Mouse (Mus musculus): ENCODE measurements at regions not wholly inside any gene's neighbourhood (a gene's known extent, or its start where the extent isn't known, plus 50 kb on each side); places are given as distances from the start of the nearest gene placed in this dataset.

- Histone ChIP-seq H3K27ac (ENCODE audit: insufficient read depth, low read depth) (peak overlapping the region; percentile 25; the same call in 1 of the 2 replicates), H3K27me3 (replicated peaks) (no peaks in the 10 kb centered on the region)
- dilution Hi-C loops (cut with MboI; ENCODE audit: extremely low pct_ligation_motif_present, extremely low pct_unique_long_range_greater_than_20kb, low sequenced_read_pairs) = no loop called here
Measured at GRCm38 (mm10) chr6:147954253-147954652, 92.8 kb upstream of the Far2 start.

DNA sequence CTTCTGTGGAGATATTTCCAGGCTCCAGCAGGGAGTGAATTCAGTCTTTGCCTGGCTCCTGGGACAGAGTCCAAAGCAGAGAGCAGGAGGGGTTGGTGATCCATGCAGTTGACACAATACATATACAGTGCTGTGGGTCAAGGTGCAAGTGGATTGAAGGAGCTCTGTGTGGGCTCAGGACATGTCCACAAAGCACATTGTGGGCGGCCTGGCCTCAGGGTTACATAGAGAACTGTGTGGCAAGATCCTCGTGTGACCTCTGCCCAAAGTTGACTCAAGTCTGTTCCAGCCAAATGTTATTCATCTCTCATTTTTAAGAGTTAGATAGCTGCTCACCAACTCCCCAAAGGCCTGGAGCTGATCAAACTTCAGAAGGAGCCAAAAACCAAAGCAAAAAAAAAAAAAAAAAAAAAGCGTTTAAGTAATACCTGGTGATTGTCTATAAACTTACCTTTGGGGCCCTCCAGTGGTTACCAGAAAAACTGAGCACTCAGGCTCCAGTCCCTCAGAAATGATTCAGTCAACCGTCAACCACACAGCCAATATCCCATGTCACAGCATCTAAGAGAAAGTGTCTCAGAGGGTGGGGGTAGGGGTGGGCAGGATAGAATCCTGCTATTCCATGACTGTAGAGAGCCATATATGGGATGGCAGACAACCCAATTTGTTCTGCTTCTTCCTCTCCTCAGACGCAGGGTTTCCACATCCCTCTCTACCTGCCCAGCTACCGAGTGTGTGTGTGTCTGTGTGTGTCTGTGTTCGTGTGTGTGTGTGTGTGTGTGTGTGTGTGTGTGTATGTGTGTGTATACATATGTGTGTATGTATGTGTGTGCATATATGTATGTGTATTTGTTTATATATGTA lies 91.9 kb upstream of the Far2 start:
- no peaks in the 10 kb centered on the region for H3K9me3 ChIP-seq (replicated peaks; ENCODE audit: low read length)
- peak; percentile 29 for DNase-seq (ENCODE audit: extremely low read depth)
- no peak overlapping the region for H3K4me3 ChIP-seq (replicated peaks in 1 of 3; ENCODE audit: low read depth in 2 of 3, low read length in 2 of 3, poor library complexity in 1 of 3)
- H3K4me1 ChIP-seq (ENCODE audit: control insufficient read depth in 1 of 2, insufficient read depth in 2 of 2) = peaks cover 24 to 29% of the 10 kb centered on the region in 2 experiments
- no peak overlapping the region for H3K9ac ChIP-seq (ENCODE audit: insufficient read depth, low read depth)
- H3K27ac ChIP-seq (ENCODE audit: insufficient read depth, low read depth) = no peak overlapping the region
- in situ Hi-C loops (cut with MboI; ENCODE audit: low pct_ligation_motif_present, low pct_unique_long_range_greater_than_20kb, low sequenced_read_pairs) = no loop called here
- no peaks in the 10 kb centered on the region for H3K27me3 ChIP-seq (replicated peaks)
- dilution Hi-C loops (cut with MboI; ENCODE audit: extremely low pct_ligation_motif_present, extremely low pct_unique_long_range_greater_than_20kb, low sequenced_read_pairs) = no loop called here
- no peaks in the 10 kb centered on the region for H3K79me2 ChIP-seq (replicated peaks; ENCODE audit: control insufficient read depth, extremely low read depth, insufficient read depth, poor library complexity, severe bottlenecking)
- no peaks in the 10 kb centered on the region for H3K36me3 ChIP-seq (replicated peaks in 1 of 2; ENCODE audit: control insufficient read depth in 1 of 2, insufficient read depth in 1 of 2, low read length in 1 of 2)
- H3K4me2 ChIP-seq (ENCODE audit: insufficient read depth, low read depth, poor library complexity, severe bottlenecking) = no peak overlapping the region
- TF ChIP-seq ETS1 (conservative IDR thresholded peaks at IDR 0.05; ENCODE audit: low read depth, low read length) (no peak), ZNF384 (IDR thresholded peaks at IDR 0.05; ENCODE audit: low read depth, low read length) (peak; percentile 97), JUND (conservative IDR thresholded peaks at IDR 0.05; ENCODE audit: low read depth, low read length) (no peak), USF2 (conservative IDR thresholded peaks at IDR 0.05; ENCODE audit: low read depth, low read length) (no peak), ZKSCAN1 (IDR thresholded peaks at IDR 0.05; ENCODE audit: borderline replicate concordance, low read depth, low read length) (no peak), HCFC1 (IDR thresholded peaks at IDR 0.05; ENCODE audit: low read depth, low read length) (no peak), UBTF (IDR thresholded peaks at IDR 0.05; ENCODE audit: low read depth, low read length) (no peak), MAZ (IDR thresholded peaks at IDR 0.05; ENCODE audit: low read depth, low read length) (no peak), CHD1 (IDR thresholded peaks at IDR 0.05; ENCODE audit: low read depth, low read length) (no peak), MAFK (IDR thresholded peaks at IDR 0.05; ENCODE audit: insufficient replicate concordance, low read length) (no peak), CHD2 (IDR thresholded peaks at IDR 0.05; ENCODE audit: low read length) (no peak), MYC (IDR thresholded peaks at IDR 0.05; ENCODE audit: low read depth, low read length) (no peak), SMC3 (IDR thresholded peaks at IDR 0.05; ENCODE audit: low read depth, low read length) (peak; percentile 47), GABPA (IDR thresholded peaks at IDR 0.05; ENCODE audit: insufficient replicate concordance, low read depth, low read length) (no peak), MXI1 (IDR thresholded peaks at IDR 0.05; ENCODE audit: low read depth, low read length) (no peak), IRF4 (IDR thresholded peaks at IDR 0.05; ENCODE audit: low read depth, low read length) (no peak), EP300 (IDR thresholded peaks at IDR 0.05; ENCODE audit: low read length) (no peak), TBP (conservative IDR thresholded peaks at IDR 0.05; ENCODE audit: low read depth, low read length) (no peak)

More at GRCm38 (mm10) chr6:147954253-147954652, 92.8 kb upstream of the Far2 start:
- Histone ChIP-seq H3K4me3 (replicated peaks in 1 of 3; ENCODE audit: low read depth in 2 of 3, low read length in 2 of 3, poor library complexity in 1 of 3) (no peak overlapping the region), H3K9me3 (replicated peaks; ENCODE audit: low read length) (no peaks in the 10 kb centered on the region), H3K4me1 (ENCODE audit: control insufficient read depth in 1 of 2, insufficient read depth in 2 of 2) (peaks cover 24 to 29% of the 10 kb centered on the region in 2 experiments), H3K9ac (ENCODE audit: insufficient read depth, low read depth) (no peak overlapping the region), H3K36me3 (replicated peaks in 1 of 2; ENCODE audit: control insufficient read depth in 1 of 2, insufficient read depth in 1 of 2, low read length in 1 of 2) (no peaks in the 10 kb centered on the region), H3K4me2 (ENCODE audit: insufficient read depth, low read depth, poor library complexity, severe bottlenecking) (no peak overlapping the region), H3K79me2 (replicated peaks; ENCODE audit: control insufficient read depth, extremely low read depth, insufficient read depth, poor library complexity, severe bottlenecking) (no peaks in the 10 kb centered on the region)
- TF ChIP-seq USF1 (IDR thresholded peaks at IDR 0.05; ENCODE audit: low read depth, low read length) (no peak), ZMIZ1 (IDR thresholded peaks at IDR 0.05; ENCODE audit: low read depth, low read length) (no peak), JUN (IDR thresholded peaks at IDR 0.05; ENCODE audit: insufficient read depth, low read depth, low read length) (no peak), ZNF384 (IDR thresholded peaks at IDR 0.05; ENCODE audit: low read depth, low read length) (no peak), POLR2AphosphoS2 (IDR thresholded peaks at IDR 0.05; ENCODE audit: low read depth, low read length) (no peak), MXI1 (IDR thresholded peaks at IDR 0.05; ENCODE audit: low read depth, low read length) (no peak), SMC3 (IDR thresholded peaks at IDR 0.05; ENCODE audit: low read depth, low read length) (no peak), CHD1 (IDR thresholded peaks at IDR 0.05; ENCODE audit: low read depth, low read length) (no peak), EP300 (IDR thresholded peaks at IDR 0.05; ENCODE audit: low read length) (peak; percentile 34; the same call in 1 of the 2 replicates), TCF12 (IDR thresholded peaks at IDR 0.05; ENCODE audit: low read depth, low read length) (0 out of 2 replicates have a peak, but pooled peaks have one; percentile 18), HCFC1 (IDR thresholded peaks at IDR 0.05; ENCODE audit: low read depth, low read length) (no peak), SIN3A (IDR thresholded peaks at IDR 0.05; ENCODE audit: low read length) (no peak), MYC (IDR thresholded peaks at IDR 0.05; ENCODE audit: low read depth, low read length) (no peak), NELFE (IDR thresholded peaks at IDR 0.05; ENCODE audit: low read depth, low read length) (no peak), TBP (conservative IDR thresholded peaks at IDR 0.05; ENCODE audit: low read depth, low read length) (no peak), GABPA (IDR thresholded peaks at IDR 0.05; ENCODE audit: insufficient replicate concordance, low read depth, low read length) (no peak), BHLHE40 (IDR thresholded peaks at IDR 0.05; ENCODE audit: low read depth, low read length) (peak; percentile 50), MAX (IDR thresholded peaks at IDR 0.05; ENCODE audit: low read length) (no peak), CHD2 (IDR thresholded peaks at IDR 0.05; ENCODE audit: low read length) (no peak), RAD21 (IDR thresholded peaks at IDR 0.05; ENCODE audit: low read depth, low read length) (no peak), USF2 (conservative IDR thresholded peaks at IDR 0.05; ENCODE audit: low read depth, low read length) (no peak), POLR2A (IDR thresholded peaks at IDR 0.05; ENCODE audit: low read depth, low read length) (no peak), RCOR1 (conservative IDR thresholded peaks at IDR 0.05; ENCODE audit: low read depth, low read length) (no peak; the same call in 1 of the 2 replicates), ZC3H11A (IDR thresholded peaks at IDR 0.05; ENCODE audit: low read depth, low read length) (no peak), MEF2A (IDR thresholded peaks at IDR 0.05; ENCODE audit: borderline replicate concordance, low read depth, low read length) (no peak), ZKSCAN1 (IDR thresholded peaks at IDR 0.05; ENCODE audit: borderline replicate concordance, low read depth, low read length) (no peak), CTCF (conservative IDR thresholded peaks at IDR 0.05 in 1 of 2, IDR thresholded peaks at IDR 0.05 in 1 of 2; ENCODE audit: low read depth in 2 of 2, low read length in 2 of 2) (no peak), PAX5 (IDR thresholded peaks at IDR 0.05; ENCODE audit: low read length) (no peak), IRF4 (IDR thresholded peaks at IDR 0.05; ENCODE audit: low read depth, low read length) (peak; percentile 59), MAZ (IDR thresholded peaks at IDR 0.05; ENCODE audit: low read depth, low read length) (no peak), NRF1 (IDR thresholded peaks at IDR 0.05; ENCODE audit: low read depth, low read length) (no peak), UBTF (IDR thresholded peaks at IDR 0.05; ENCODE audit: low read depth, low read length) (no peak), ETS1 (conservative IDR thresholded peaks at IDR 0.05; ENCODE audit: low read depth, low read length) (no peak), JUND (conservative IDR thresholded peaks at IDR 0.05; ENCODE audit: low read depth, low read length) (no peak; the same call in 1 of the 2 replicates), MAFK (IDR thresholded peaks at IDR 0.05; ENCODE audit: insufficient replicate concordance, low read length) (peak; percentile 75)
- DNase-seq (ENCODE audit: extremely low read depth) = peak; percentile 39
- in situ Hi-C loops (cut with MboI; ENCODE audit: low pct_ligation_motif_present, low pct_unique_long_range_greater_than_20kb, low sequenced_read_pairs) = no loop called here

Data from CH12.LX (cell line).